Mouse (Mus musculus) fat pad, adult 2 months (tissue): ENCODE measurements around the gene Gm3327.
"Not testable (repeated sequence)": the region's sequence is repeated elsewhere in the genome, so short reads cannot be mapped to it uniquely, and the experiment has no call there.

ENCODE experiments used
- DNase-seq: peaks from one replicate; pipeline ENCODE4 v3.0.0-alpha.2; 2011; ENCODE audit warnings: low read depth, low spot score; ENCODE audit errors: extremely low read depth

Gm3327 gene

DNA sequence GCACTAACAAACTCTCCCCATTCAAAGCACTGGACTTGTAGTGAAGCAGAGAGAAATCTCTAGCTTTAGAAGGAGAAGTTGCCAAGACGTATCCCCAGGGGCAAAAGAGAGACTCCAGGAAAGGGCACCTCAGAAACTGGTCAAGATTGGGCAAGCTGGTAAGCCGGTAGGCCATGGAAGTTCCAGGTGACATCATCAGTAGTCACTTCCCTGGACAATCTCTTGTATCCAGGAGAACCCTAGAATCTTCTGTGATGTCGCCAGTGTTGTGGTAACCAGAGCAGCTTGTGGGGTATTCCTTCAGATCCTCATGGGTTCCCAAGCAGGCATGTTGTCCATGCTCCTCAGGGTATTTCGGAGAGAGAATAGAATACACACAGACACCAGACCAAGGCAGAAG lies at the start of gene Gm3327:
Gm3327 (plus strand) TSS at position 301 of the 400 bp plus-strand sequence.
- not testable (repeated sequence) for DNase-seq

DNA sequence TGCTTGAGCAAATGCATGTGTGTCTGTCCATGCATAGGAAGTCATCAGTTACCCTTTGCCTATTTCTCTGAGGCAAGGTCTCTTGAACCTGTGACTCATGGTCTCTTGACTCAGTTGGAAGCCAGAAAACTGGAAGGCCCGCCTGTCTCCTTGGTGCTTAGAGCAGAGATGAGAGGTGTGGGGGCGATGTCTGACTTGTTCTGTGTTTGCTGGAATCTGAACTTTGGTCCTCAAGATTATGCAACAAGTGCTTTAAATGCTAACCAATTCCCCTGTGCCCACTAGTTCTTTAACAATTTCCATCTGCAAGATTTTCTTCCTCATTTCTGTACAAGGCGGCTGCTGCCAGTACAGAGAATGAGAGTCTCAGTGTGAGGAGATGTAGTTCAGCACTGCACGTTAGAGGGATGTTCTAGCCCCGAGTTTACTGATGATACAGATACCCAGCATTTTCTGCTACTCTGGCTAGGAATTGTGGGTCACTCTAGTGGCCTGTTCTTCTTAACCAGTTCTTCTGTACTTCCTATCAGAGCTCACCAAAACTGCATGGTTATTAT lies 45.8 kb upstream of the Gm3327 start:
- DNase-seq = not testable (repeated sequence)

DNA sequence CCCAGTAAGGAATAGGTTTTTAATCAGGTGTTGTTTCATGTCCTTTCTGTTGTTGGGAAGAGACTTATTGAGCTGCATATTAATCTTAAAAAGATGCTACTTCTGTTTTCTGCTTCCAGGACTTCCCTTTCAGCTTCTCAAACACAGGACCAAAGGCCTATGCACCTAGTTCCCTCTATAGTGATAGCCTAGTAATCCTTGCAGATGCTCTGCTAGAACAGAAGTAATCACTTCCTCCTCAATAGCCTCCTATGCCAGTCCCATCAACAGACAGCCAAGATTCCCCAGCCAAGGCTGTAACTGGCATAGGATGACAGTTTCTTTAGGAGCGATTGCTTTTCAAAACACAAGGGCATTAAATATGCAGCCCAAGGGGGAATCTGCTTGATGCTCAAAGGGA lies 37.1 kb upstream of the Gm3327 start:
- not testable (repeated sequence) for DNase-seq

DNA sequence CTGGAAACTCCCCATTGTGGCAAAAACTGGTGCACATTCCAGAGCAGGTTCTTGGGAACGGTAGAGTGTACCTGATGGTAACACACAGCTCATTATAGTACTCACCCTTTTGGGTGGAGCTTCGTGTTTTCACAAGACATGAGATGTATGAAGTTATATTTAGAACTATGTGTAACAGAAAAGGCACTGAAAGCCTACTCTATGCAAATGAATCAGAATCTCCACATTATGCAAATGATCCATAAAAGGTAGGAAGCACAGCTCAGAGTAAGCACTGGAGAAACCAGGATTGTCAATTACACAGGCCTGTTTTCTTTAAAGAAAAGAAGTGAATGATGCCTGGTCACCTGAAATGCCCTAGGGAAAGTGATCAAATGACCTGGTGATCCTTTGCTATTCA lies 36.1 kb upstream of the Gm3327 start:
- DNase-seq = not testable (repeated sequence)

DNA sequence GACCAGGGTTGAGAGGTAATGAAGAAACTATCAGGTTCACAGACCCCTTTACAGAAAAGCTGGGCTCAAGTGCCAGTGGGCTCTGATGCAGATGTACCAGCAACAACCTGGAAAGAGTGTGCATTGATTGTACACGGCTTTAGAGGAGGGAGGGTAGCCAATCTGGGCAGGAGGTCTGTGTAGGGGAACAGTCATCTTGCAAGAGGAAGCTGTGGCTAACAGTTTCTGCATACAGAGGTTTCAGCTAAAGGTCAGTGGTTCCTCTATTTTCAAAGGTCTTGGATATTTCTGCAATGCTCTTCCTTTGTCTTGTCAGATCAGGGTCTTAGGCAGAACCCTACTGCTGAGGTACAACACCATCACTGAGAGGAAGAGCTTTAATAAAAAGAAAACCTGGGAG lies 32.1 kb upstream of the Gm3327 start:
- not testable (repeated sequence) for DNase-seq

DNA sequence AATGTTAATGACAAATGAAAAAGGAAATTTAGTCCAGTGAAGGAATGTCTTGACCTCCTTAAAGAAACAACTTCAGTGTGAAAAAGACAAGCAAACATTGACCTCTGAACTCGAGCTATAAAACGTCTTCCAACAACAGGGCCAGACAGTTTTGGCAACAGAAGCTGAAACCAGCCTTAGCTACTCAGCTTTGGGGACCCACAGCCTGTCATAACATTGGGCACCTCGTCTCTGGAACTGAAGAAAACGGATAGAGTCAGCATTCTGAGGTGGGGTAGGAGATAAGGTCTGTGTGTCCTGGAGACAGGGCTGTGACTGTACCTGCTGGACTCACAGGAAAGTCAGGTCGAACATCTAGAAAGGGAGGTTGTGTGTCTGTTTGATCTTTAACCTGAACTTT lies 29.2 kb upstream of the Gm3327 start:
- not testable (repeated sequence) for DNase-seq

DNA sequence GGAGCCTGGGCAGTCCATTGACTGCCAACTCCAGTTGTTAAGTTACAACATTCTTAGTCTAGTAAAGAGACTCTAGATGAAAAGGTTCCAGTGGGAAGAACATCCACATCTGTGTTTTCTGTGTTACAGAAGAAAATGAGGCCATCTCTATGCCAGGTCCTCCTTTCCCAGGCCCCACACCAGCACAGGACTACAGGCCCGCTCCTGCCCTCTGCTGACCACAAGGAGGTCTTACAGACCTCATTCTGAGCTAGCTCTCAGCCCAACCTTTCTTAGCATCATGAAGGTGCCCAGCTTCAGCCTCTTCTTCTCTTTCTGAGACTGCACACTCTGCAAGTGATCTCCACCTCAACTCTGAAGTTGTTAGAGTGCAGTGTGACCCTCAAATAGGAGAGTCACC lies 23.6 kb upstream of the Gm3327 start:
- not testable (repeated sequence) for DNase-seq

DNA sequence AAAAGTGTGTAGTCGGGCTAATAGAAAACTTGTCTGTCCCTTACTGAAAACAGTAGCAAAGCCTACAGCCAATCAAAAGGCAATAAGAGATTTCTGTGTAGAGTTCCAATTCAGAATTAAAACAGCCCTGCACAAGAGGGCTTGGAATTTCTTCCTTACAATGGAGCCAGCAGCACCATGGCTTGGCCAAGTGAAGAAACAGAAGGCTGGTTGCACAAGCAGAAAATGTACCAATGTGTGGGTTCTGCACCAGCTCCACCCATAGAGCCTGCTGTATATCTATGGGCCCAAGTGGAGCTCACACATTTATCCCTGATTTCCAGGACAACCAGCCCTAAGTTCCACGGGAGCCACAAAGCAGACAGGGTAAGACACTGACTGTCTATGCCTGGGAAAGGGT lies 21.3 kb upstream of the Gm3327 start, which contains the start of gene Ear2:
Ear2 (plus strand) TSS at position 301 of the 400 bp plus-strand sequence.
- DNase-seq = not testable (repeated sequence)

DNA sequence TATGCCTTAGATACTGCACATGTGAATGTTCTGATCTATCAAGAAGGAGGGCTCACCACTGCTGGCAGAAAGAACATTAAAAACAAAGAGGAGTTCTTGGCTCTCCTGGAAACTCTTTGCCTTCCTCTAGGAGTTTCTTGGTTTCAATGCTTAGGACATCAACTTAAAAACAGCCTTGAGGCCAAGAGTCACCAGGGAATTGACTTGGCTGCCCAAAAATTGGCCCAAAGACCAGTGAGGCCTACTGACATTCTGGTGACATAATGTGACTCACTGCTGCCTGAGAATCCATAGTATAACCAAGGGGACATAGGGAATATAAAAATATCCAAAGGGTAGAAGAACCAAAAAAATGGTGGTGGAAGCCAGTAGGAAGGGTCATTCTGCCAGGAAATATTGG lies 12.7 kb upstream of the Gm3327 start:
- no peak for DNase-seq
